Mouse (Mus musculus) myocyte (in vitro differentiated cells): Measurements from ENCODE around the gene Olfr1198.

ENCODE experiments used
- CEBPB ChIP-seq: IDR thresholded peaks from 2 replicates; pipeline ENCODE4 v1.6.1; 2011; ENCODE audit warnings: mild to moderate bottlenecking, moderate library complexity; ENCODE audit not compliant: poor library complexity, insufficient read depth, severe bottlenecking
- MAX ChIP-seq: IDR thresholded peaks from one replicate; pipeline ENCODE4 v1.6.1; 2011; ENCODE audit warnings: low read depth, mild to moderate bottlenecking, control low read depth
- MYOD1 ChIP-seq, 3 experiments: IDR thresholded peaks; one replicate each; pipeline ENCODE4 v1.6.1; 2011; ENCODE audit warnings: control low read depth in 2 of 3, low read depth in 2 of 3, mild to moderate bottlenecking in 2 of 3, moderate library complexity in 1 of 3; ENCODE audit not compliant: insufficient read length in 2 of 3, control insufficient read depth in 1 of 3
- POLR2A ChIP-seq: IDR thresholded peaks from one replicate; pipeline ENCODE4 v1.6.1; 2011; ENCODE audit warnings: low read depth, mild to moderate bottlenecking, control low read depth, moderate library complexity; ENCODE audit not compliant: insufficient read length
- POLR2AphosphoS2 ChIP-seq: IDR thresholded peaks from one replicate; pipeline ENCODE4 v1.6.1; 2011; ENCODE audit warnings: low read depth, control low read depth; ENCODE audit not compliant: insufficient read length
- USF1 ChIP-seq: IDR thresholded peaks from one replicate; pipeline ENCODE4 v1.6.1; 2011; ENCODE audit warnings: low read depth, mild to moderate bottlenecking, control low read depth, moderate library complexity

DNA sequence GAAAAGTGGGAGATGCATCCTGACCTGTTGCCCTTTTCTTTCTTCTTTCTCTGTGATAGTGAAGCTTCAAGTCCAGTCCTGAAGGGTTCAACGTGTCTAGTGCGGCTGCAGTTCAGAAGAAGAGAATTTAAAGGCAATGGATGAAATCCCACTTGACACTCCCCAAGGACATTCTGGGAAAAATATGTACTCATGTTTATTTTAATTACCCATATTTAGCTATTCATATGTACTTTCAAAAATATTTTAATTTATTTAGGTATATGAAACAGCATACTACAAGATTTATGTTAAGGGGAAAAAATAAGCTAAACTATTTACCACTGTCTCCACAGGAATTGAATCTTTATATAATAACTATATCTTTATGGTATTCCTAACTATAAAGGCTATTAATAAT, at the start of gene Olfr1198:
- no peak for TF ChIP-seq MAX
- no peak for TF ChIP-seq USF1
- TF ChIP-seq POLR2A, result no peak
- TF ChIP-seq MYOD1 (IDR thresholded peaks at IDR 0.05; ENCODE audit: control insufficient read depth in 1 of 3, insufficient read length in 2 of 3, low read depth in 2 of 3), result no peak
- no peak for TF ChIP-seq POLR2AphosphoS2
- TF ChIP-seq CEBPB, result no peak
